Mouse (Mus musculus): ENCODE results near the gene Kctd13.

GRCm38 (mm10) chr7:126976878-126977459 lies 48.3 kb downstream of the Kctd13 start:
- TF ChIP-seq GATA1 (IDR thresholded peaks at IDR 0.05; ENCODE audit: borderline replicate concordance, low read length) = no peak
- no peak for TF ChIP-seq FLI1 (IDR thresholded peaks at IDR 0.05; ENCODE audit: low read length)
